Mouse (Mus musculus): Measurements from ENCODE around the gene 6330409D20Rik. TPM values are rescaled to one million over a fixed set of nuclear protein-coding genes. Genes with fewer than 3 reads are reported as not detected.

6330409D20Rik gene
- polyA plus RNA-seq, 1 experiment, result not detected

DNA sequence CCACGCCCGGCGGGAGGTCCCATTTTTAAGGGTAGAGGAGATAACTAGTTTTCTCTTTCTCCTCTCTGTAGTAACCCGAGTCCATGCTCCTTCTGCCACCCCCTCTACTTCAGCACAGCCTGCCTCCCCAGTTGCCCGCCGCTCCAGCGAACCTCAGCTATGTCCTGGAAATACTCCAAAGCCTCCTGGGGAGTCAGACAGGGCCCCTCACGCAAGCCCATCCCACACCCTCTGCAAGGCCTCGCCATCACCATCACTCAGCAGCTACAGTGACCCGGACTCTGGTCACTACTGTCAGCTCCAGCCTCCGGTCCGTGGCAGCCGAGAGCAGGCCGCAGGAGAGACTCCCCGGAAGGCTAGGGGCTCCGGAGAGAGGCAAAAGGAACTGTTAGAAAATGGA is 8.3 kb upstream of the 6330409D20Rik start:
- Histone ChIP-seq H3K4me1 (ENCODE audit: control insufficient read depth, insufficient read depth, low read length) (no peaks in the 10 kb centered on the region), H3K27me3 (replicated peaks; ENCODE audit: control insufficient read depth, insufficient read depth, low read length) (no peaks in the 10 kb centered on the region), H3K36me3 (ENCODE audit: control insufficient read depth, insufficient read depth, low read length) (0 out of 2 replicates have a peak, but pooled peaks cover 1% of the 10 kb centered on the region), H3K27ac (ENCODE audit: insufficient read depth, low read depth, low read length) (no peak overlapping the region), H3K4me3 (ENCODE audit: insufficient read depth, low read depth, low read length) (no peak overlapping the region)
- DNase-seq, result no peak
- TF ChIP-seq CTCF (conservative IDR thresholded peaks at IDR 0.05; ENCODE audit: insufficient read depth, insufficient read length, low read depth, low read length) (no peak), POLR2A (IDR thresholded peaks at IDR 0.05; ENCODE audit: low read depth, low read length) (no peak)
- 70% methylated on average over 16 of the region's 16 CpGs for WGBS

DNA sequence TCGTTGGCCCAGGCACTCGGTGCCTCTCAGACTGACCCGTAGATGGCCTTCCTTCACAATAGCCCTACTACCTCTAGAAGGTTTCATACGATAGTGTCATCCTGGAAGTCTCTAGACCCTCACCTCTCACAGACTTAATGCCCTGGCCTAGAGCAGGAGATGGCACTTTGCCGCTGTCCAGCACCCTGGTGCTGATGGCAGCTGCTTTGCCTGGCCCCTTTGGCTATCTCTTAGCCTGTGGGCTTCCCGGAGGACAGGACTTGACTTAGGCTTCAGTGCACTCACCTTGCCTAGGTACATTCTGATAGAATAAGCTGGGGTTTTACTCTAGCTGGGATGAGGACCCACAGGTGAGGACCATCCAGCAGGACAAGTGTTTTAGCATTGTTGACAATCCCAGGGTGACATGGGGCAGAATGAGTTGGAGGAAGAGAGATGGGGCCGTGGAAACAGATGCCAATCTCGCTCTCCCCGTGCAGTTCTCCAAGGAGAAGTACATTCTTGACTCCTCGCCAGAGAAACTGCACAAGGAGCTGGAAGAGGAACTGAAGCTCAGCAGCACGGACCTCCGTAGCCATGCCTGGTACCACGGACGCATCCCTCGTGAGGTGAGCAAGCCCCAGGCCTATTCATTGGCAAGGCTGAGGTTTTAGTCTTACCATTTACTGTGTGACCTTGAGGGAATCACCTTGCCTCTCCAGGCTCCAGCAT is 3.6 kb upstream of the 6330409D20Rik start:
- Histone ChIP-seq H3K36me3 (ENCODE audit: control insufficient read depth, insufficient read depth, low read length) (no peaks in the 10 kb centered on the region), H3K27ac (ENCODE audit: insufficient read depth, low read depth, low read length) (no peak overlapping the region), H3K27me3 (replicated peaks; ENCODE audit: control insufficient read depth, insufficient read depth, low read length) (no peaks in the 10 kb centered on the region), H3K4me3 (ENCODE audit: insufficient read depth, low read depth, low read length) (no peak overlapping the region), H3K4me1 (ENCODE audit: control insufficient read depth, insufficient read depth, low read length) (no peaks in the 10 kb centered on the region)
- WGBS, result 60% methylated on average over 15 of the region's 15 CpGs
- TF ChIP-seq POLR2A (IDR thresholded peaks at IDR 0.05; ENCODE audit: low read depth, low read length) (no peak), CTCF (conservative IDR thresholded peaks at IDR 0.05; ENCODE audit: insufficient read depth, insufficient read length, low read depth, low read length) (no peak)
- DNase-seq, result no peak

DNA sequence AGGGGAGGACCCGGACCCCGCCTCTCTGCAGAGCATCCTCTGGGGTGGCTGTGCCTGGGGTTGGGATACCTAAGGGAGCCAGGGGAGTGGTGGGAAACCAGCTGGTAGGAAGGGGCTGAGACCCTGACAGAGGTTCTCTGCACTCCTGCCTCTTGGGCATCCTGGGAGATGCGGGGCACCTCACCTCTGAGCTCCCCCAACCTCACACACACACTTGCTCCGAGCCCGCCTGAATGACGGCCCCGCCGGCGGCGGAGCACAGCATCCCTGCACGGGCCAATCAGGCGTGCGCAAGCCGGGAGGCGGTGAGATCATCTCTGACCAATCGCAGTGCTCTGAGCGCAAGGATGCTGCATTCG is 1.3 kb upstream of the 6330409D20Rik start:
- no peaks in the 10 kb centered on the region for H3K4me1 ChIP-seq (ENCODE audit: control insufficient read depth, insufficient read depth, low read length)
- no peak overlapping the region for H3K4me3 ChIP-seq (ENCODE audit: insufficient read depth, low read depth, low read length)
- no peak for DNase-seq
- no peaks in the 10 kb centered on the region for H3K27me3 ChIP-seq (replicated peaks; ENCODE audit: control insufficient read depth, insufficient read depth, low read length)
- 36% methylated on average over 18 of the region's 18 CpGs for WGBS
- H3K36me3 ChIP-seq (ENCODE audit: control insufficient read depth, insufficient read depth, low read length), result no peaks in the 10 kb centered on the region
- H3K27ac ChIP-seq (ENCODE audit: insufficient read depth, low read depth, low read length), result no peak overlapping the region
- TF ChIP-seq POLR2A (IDR thresholded peaks at IDR 0.05; ENCODE audit: low read depth, low read length), result no peak
- no peak for TF ChIP-seq CTCF (conservative IDR thresholded peaks at IDR 0.05; ENCODE audit: insufficient read depth, insufficient read length, low read depth, low read length)

DNA sequence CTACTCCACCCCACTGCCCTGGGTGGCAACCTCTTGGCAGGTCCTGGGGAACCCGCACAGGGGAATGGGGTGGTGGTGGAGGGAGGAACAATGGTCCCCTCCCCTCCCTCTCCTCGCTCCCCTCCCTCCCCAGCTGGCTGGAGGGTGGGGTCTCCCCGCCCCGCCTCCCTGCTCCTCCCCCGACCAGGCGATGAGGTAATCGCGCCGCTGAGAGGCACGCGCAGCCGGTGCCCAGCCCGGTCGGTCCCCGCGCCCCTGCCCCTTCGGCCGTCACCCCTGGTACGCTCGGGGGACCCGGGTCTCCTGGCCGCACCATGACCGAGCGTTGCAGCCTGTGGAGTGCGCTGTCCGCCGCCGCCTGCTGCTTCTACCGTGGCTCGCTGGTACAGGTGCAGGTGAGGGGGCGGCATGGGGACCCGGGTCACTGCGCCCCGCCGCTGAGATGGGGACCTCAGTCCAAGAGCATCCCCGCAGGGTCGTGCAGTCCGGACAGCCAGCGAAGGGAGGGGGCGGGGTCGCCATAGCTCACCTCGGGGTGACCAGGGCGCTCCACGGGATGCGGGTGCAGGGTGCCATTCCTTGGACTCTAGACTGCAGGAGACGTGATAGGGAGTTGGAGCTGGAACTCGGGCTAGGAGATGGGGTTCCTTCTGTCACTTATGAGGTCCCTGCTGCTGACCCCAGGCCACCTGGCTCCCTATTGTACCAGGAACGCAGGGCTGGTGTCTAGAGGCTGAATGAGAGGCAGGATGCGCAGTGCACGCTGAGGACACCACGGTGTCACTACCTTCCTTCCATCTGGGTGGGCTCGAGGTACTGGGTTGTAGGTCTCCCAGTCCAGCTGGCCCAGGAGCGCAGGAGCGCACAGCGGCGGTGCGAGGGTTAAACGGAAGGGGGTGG is 707 bp upstream of the 6330409D20Rik start:
- Histone ChIP-seq H3K4me1 (ENCODE audit: control insufficient read depth, insufficient read depth, low read length) (no peaks in the 10 kb centered on the region), H3K27me3 (replicated peaks; ENCODE audit: control insufficient read depth, insufficient read depth, low read length) (no peaks in the 10 kb centered on the region), H3K4me3 (ENCODE audit: insufficient read depth, low read depth, low read length) (peak overlapping the region; percentile 2; the same call in 1 of the 2 replicates), H3K27ac (ENCODE audit: insufficient read depth, low read depth, low read length) (no peak overlapping the region), H3K36me3 (ENCODE audit: control insufficient read depth, insufficient read depth, low read length) (no peaks in the 10 kb centered on the region)
- 14% methylated on average over 56 of the region's 58 CpGs for WGBS
- TF ChIP-seq CTCF (conservative IDR thresholded peaks at IDR 0.05; ENCODE audit: insufficient read depth, insufficient read length, low read depth, low read length) (no peak), POLR2A (IDR thresholded peaks at IDR 0.05; ENCODE audit: low read depth, low read length) (no peak)
- DNase-seq, result no peak

DNA sequence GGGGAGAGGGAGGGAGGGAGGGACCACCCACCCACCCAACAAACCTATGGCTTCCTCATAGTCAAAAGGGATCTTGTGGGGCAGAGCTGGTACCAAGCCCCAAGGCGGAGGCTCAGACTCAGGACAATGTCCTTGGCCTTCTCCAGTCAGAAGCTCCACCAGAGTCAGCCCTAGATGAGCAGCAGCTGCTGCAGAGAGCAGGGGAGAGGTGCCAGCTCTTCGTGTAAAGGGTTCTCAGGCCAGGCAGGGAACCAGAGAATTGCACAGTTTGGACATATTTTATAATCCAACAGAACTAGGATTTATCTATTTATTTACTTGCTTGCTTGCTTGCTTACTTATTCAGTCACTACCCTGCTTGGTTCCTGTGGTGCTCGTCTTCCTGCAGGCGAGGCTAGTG is 1.5 kb downstream of the 6330409D20Rik start:
- no peak overlapping the region for H3K27ac ChIP-seq (ENCODE audit: insufficient read depth, low read depth, low read length)
- TF ChIP-seq POLR2A (IDR thresholded peaks at IDR 0.05; ENCODE audit: low read depth, low read length) (no peak), CTCF (conservative IDR thresholded peaks at IDR 0.05; ENCODE audit: insufficient read depth, insufficient read length, low read depth, low read length) (no peak)
- 69% methylated on average over 4 of the region's 4 CpGs for WGBS

DNA sequence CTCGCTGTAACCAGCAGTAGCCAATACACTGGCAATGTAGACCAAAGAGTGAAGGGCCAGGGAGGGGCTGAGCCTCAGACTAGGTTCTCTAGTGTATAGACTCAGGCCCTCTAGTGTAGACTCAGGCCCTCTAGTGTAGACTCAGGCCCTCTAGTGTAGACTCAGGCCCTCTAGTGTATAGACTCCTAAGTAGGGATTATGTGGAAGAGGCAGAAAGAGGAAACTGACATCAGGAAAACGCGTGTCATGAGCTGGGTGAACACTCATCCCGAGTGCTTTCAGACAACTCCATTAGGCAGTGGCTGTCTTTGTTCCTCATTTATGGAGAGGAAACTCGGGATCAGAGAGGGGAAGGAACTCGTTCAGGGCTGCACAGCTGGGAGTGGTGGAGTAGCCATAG is 3.8 kb downstream of the 6330409D20Rik start:
- Histone ChIP-seq H3K27ac (ENCODE audit: insufficient read depth, low read depth, low read length) (no peak overlapping the region), H3K4me3 (ENCODE audit: insufficient read depth, low read depth, low read length) (no peak overlapping the region), H3K4me1 (ENCODE audit: control insufficient read depth, insufficient read depth, low read length) (no peaks in the 10 kb centered on the region; the same call in 1 of the 2 replicates), H3K36me3 (ENCODE audit: control insufficient read depth, insufficient read depth, low read length) (no peaks in the 10 kb centered on the region), H3K27me3 (replicated peaks; ENCODE audit: control insufficient read depth, insufficient read depth, low read length) (no peaks in the 10 kb centered on the region)
- 68% methylated on average over 6 of the region's 6 CpGs for WGBS
- no peak for DNase-seq
- TF ChIP-seq POLR2A (IDR thresholded peaks at IDR 0.05; ENCODE audit: low read depth, low read length) (no peak), CTCF (conservative IDR thresholded peaks at IDR 0.05; ENCODE audit: insufficient read depth, insufficient read length, low read depth, low read length) (no peak)

More for the DNA sequence above, 1.5 kb downstream of the 6330409D20Rik start:
- H3K27me3 ChIP-seq (replicated peaks; ENCODE audit: control insufficient read depth, insufficient read depth, low read length), result no peaks in the 10 kb centered on the region
- H3K4me1 ChIP-seq (ENCODE audit: control insufficient read depth, insufficient read depth, low read length), result no peaks in the 10 kb centered on the region; the same call in 1 of the 2 replicates
- no peaks in the 10 kb centered on the region for H3K36me3 ChIP-seq (ENCODE audit: control insufficient read depth, insufficient read depth, low read length)
- H3K4me3 ChIP-seq (ENCODE audit: insufficient read depth, low read depth, low read length), result no peak overlapping the region
- DNase-seq, result no peak

DNA sequence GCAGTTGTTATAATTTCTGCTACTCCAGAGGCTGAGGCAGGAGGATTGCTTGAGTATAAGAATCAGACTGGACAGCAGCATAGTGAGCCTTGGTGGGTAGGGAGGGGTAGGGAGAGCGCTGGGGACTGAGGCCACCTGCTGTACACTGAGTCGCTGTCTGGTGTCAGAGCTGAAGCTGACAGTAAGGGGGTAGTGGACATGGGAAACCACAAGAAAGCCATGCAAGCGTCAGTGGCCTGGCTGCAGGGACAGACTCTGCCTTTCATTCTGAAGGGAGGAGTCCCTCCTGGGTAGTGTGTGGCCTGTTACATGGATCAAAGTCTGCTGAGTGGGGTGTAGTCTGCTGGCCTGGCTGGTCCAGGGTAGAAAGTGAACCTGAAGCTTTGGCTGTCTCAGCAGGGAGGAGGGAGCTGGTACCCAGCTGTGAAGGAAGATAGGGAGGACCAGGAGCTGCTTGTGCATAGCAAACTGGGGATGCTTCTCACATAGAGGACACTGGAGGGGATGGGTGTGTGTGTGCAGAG is 4.4 kb downstream of the 6330409D20Rik start:
- Histone ChIP-seq H3K27me3 (replicated peaks; ENCODE audit: control insufficient read depth, insufficient read depth, low read length) (no peaks in the 10 kb centered on the region), H3K27ac (ENCODE audit: insufficient read depth, low read depth, low read length) (0 out of 2 replicates have a peak overlapping the region, but pooled peaks have one; percentile 27), H3K4me3 (ENCODE audit: insufficient read depth, low read depth, low read length) (no peak overlapping the region), H3K36me3 (ENCODE audit: control insufficient read depth, insufficient read depth, low read length) (no peaks in the 10 kb centered on the region), H3K4me1 (ENCODE audit: control insufficient read depth, insufficient read depth, low read length) (no peaks in the 10 kb centered on the region; the same call in 1 of the 2 replicates)
- 50% methylated on average over 3 of the region's 3 CpGs for WGBS
- no peak for TF ChIP-seq POLR2A (IDR thresholded peaks at IDR 0.05; ENCODE audit: low read depth, low read length)
- TF ChIP-seq CTCF (conservative IDR thresholded peaks at IDR 0.05; ENCODE audit: insufficient read depth, insufficient read length, low read depth, low read length), result no peak
- DNase-seq, result peak; percentile 66
